Mouse (Mus musculus) liver, postnatal 0 days (tissue): ENCODE results near the gene Fam214b. TPM values are rescaled to one million over a fixed set of nuclear protein-coding genes. Genes with fewer than 3 reads are reported as not detected.
"Not testable (repeated sequence)": the region's sequence is repeated elsewhere in the genome, so short reads cannot be mapped to it uniquely, and the experiment has no call there.

Source experiments
- ATAC-seq: fragments of 200-750 bp; cut with Nextera tagmentation; 2 replicates; pipeline ENCODE4 v1.8.0; 2017; ENCODE audit warnings: mild to moderate bottlenecking, moderate library complexity
- DNase-seq: peaks from one replicate; pipeline ENCODE4 v3.0.0-alpha.2; 2016
- H3K27ac ChIP-seq: fragments of 300-500 bp; sonication (generic); 2 replicates; pipeline ENCODE4 v1.5.1; 2014; ENCODE audit warnings: antibody characterized with exemption, moderate library complexity, mild to moderate bottlenecking, low read depth
- H3K27me3 ChIP-seq: fragments of 300-500 bp; sonication (generic); 2 replicates; pipeline ENCODE4 v1.6.1; 2014; ENCODE audit warnings: low read length, control low read depth, mixed read lengths; ENCODE audit not compliant: insufficient read depth
- H3K36me3 ChIP-seq: fragments of 300-500 bp; sonication (generic); replicated peaks from 2 replicates; pipeline ENCODE4 v1.6.1; 2014; ENCODE audit warnings: mild to moderate bottlenecking, control low read depth, low read length, moderate library complexity, mixed read lengths; ENCODE audit not compliant: insufficient read depth
- H3K4me1 ChIP-seq: fragments of 300-500 bp; sonication (generic); 2 replicates; pipeline ENCODE4 v1.6.1; 2014; ENCODE audit warnings: antibody characterized with exemption, mild to moderate bottlenecking, control low read depth; ENCODE audit not compliant: insufficient read depth
- H3K4me2 ChIP-seq: fragments of 300-500 bp; sonication (generic); 2 replicates; pipeline ENCODE4 v1.6.1; 2014; ENCODE audit warnings: low read depth, mild to moderate bottlenecking, low read length, moderate library complexity, mixed read lengths
- H3K4me3 ChIP-seq: fragments of 300-500 bp; sonication (generic); 2 replicates; pipeline ENCODE4 v1.5.1; 2014; ENCODE audit warnings: low read depth, low read length
- H3K9ac ChIP-seq: fragments of 300-500 bp; sonication (generic); replicated peaks from 2 replicates; pipeline ENCODE4 v1.6.1; 2014; ENCODE audit warnings: mild to moderate bottlenecking, moderate library complexity
- H3K9me3 ChIP-seq: fragments of 300-500 bp; sonication (generic); 2 replicates; pipeline ENCODE4 v1.6.1; 2016; ENCODE audit warnings: mild to moderate bottlenecking, control low read depth, low read length, mixed read lengths
- CTCF ChIP-seq: sonication (generic); IDR thresholded peaks from 2 replicates; pipeline ENCODE4 v1.5.1; 2016; ENCODE audit warnings: antibody characterized with exemption, low read depth
- EP300 ChIP-seq: IDR thresholded peaks from 2 replicates; pipeline ENCODE4 v1.6.1; 2016; ENCODE audit warnings: antibody characterized with exemption, low read depth, mild to moderate bottlenecking
- WGBS: fragments of 180-500 bp; shearing (Covaris S2); extraction: QIAGEN DNeasy Blood & Tissue Kit; methylation state at CpG from one replicate; pipeline ENCODE4 v1.1.7; 2014; ENCODE audit not compliant: insufficient replicate concordance; 5-methylcytosine and 5-hydroxymethylcytosine counted together
- polyA plus RNA-seq: library from polyadenylated mRNA; unstranded; fragments of >200 nt; fragmentation: Nextera tagmentation; extraction: Ambion mirVana; gene quantifications from 2 replicates; pipeline ENCODE4 v1.2.1, GENCODE M21; 2015

Gene Fam214b
- polyA plus RNA-seq, 1 experiment from 2014 or later: 11.7 TPM

DNA sequence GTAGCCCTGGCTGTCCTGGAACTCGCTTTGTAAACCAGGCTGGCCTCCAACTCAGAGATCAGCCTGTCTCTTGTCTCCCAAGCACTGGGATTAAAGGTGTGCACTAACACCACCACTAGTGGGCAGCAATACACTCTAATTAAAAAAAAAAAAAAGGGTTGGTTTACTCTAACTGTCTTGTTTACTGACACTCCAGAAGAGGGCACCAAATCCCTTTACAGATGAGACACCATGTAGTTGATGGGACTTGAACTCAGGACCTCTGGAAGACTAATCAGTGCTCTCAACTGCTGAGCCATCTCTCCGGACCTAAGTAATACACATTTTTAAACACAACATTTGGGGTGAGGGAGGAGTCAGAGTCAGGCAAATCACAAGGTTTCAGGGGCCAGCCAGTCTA, 40.3 kb downstream of the Fam214b start:
- peaks cover 6% of the 10 kb centered on the region; the same call in 1 of the 2 replicates for H3K4me1 ChIP-seq
- no peak overlapping the region for H3K27ac ChIP-seq
- no peaks in the 10 kb centered on the region for H3K9me3 ChIP-seq
- H3K4me2 ChIP-seq: no peak overlapping the region
- WGBS: 59% methylated on average over 2 of the region's 2 CpGs
- no peak overlapping the region for H3K9ac ChIP-seq
- H3K27me3 ChIP-seq: no peaks in the 10 kb centered on the region
- DNase-seq (no peak), ATAC-seq (peak; percentile 52)
- no peak overlapping the region for H3K4me3 ChIP-seq
- no peaks in the 10 kb centered on the region; the same call in 1 of the 2 replicates for H3K36me3 ChIP-seq
- peak; percentile 82 for TF ChIP-seq CTCF
- no peak for TF ChIP-seq EP300

DNA sequence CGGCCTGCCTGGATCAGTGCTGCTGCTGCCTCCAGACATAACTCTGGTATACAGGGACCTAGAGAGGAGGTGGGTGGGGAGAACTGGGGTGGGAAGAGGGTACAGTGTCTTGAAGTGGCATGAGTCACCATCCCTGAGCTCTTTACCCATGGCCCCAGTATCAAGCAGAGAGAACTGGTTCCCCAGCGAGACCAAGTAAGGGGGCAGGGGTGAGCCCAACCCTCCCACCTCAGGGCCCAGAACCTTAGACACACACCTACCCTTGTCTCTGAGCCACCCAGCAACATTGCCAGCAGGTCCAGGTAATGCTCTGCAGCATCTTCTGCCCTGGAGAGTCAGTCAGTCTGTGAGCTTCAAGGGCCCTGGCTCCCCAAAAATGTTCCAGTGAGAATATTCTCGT, 41.1 kb downstream of the Fam214b start:
- DNase-seq (no peak), ATAC-seq (no peak)
- Histone ChIP-seq H3K27ac (no peak overlapping the region), H3K4me3 (no peak overlapping the region), H3K27me3 (no peaks in the 10 kb centered on the region), H3K4me2 (no peak overlapping the region), H3K9ac (no peak overlapping the region), H3K36me3 (no peaks in the 10 kb centered on the region; the same call in 1 of the 2 replicates), H3K4me1 (peaks cover 6% of the 10 kb centered on the region; the same call in 1 of the 2 replicates), H3K9me3 (no peaks in the 10 kb centered on the region)
- no peak for TF ChIP-seq EP300
- TF ChIP-seq CTCF: no peak
- 90% methylated on average over 3 of the region's 3 CpGs for WGBS

DNA sequence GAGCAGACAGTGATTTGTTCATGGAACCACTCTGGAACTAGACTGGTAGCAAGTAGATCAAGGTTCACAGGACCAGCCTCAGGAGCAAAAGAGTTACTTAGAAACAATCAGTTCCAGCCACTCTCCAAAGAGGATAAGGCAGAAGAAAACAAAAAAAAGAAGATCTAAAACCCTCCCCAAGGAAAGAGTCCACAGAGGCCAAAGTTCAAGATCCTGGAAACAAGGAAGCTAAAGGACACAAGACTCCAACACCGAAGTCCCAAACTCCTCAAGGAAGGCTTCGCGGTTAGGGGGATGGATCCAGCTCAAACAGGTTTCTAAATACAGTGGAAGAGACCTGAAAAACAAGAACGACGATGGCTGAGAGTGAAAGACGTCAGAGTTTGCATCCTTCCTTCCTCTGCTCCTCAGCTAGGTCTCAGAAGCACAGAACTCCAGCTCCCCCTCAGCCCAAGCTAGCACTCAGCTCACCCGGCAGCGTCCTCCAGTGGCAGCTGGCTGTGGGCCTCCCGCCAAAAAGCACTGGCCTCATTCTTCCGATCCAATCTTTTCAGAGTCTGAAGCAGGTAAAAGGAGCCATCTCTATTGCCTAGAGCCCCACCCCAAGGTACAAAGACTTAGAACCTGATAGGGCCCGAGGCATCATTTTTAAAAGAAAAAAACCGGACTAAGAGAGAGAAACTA, 43.1 kb downstream of the Fam214b start:
- no peaks in the 10 kb centered on the region for H3K27me3 ChIP-seq
- no peaks in the 10 kb centered on the region; the same call in 1 of the 2 replicates for H3K36me3 ChIP-seq
- DNase-seq (no peak), ATAC-seq (no peak)
- no peak overlapping the region for H3K27ac ChIP-seq
- H3K4me2 ChIP-seq: no peak overlapping the region
- no peaks in the 10 kb centered on the region for H3K9me3 ChIP-seq
- TF ChIP-seq EP300: no peak
- TF ChIP-seq CTCF: no peak
- H3K4me3 ChIP-seq: no peak overlapping the region
- 80% methylated on average over 12 of the region's 12 CpGs for WGBS
- H3K9ac ChIP-seq: no peak overlapping the region
- H3K4me1 ChIP-seq: peaks cover 12% of the 10 kb centered on the region

DNA sequence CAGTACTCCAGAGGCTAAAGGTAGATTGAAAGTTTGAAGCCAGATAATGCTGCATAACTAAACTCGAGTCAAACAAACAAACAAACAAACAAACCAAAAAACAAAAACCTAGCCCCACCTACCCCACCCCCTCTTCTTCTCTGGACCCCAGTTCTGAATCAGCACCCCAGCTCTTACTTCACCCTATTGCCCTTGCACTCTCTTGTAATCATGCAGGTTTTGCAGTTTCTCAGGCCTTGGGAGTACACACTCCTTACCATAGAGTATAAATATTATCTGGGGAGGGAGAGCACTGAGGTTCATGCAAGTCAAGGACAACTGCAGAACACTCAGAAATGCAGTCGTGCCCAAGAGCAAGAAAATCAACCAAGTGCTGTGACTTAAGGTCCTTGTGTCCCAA, 44.7 kb downstream of the Fam214b start:
- Histone ChIP-seq H3K36me3 (peaks cover 4% of the 10 kb centered on the region), H3K4me1 (peaks cover 19% of the 10 kb centered on the region), H3K4me3 (no peak overlapping the region), H3K9ac (no peak overlapping the region), H3K27ac (no peak overlapping the region), H3K4me2 (no peak overlapping the region), H3K9me3 (no peaks in the 10 kb centered on the region), H3K27me3 (no peaks in the 10 kb centered on the region)
- no peak for DNase-seq
- TF ChIP-seq CTCF (no peak), EP300 (no peak)
- no peak for ATAC-seq
- WGBS: 85% methylated on average over 2 of the region's 2 CpGs

DNA sequence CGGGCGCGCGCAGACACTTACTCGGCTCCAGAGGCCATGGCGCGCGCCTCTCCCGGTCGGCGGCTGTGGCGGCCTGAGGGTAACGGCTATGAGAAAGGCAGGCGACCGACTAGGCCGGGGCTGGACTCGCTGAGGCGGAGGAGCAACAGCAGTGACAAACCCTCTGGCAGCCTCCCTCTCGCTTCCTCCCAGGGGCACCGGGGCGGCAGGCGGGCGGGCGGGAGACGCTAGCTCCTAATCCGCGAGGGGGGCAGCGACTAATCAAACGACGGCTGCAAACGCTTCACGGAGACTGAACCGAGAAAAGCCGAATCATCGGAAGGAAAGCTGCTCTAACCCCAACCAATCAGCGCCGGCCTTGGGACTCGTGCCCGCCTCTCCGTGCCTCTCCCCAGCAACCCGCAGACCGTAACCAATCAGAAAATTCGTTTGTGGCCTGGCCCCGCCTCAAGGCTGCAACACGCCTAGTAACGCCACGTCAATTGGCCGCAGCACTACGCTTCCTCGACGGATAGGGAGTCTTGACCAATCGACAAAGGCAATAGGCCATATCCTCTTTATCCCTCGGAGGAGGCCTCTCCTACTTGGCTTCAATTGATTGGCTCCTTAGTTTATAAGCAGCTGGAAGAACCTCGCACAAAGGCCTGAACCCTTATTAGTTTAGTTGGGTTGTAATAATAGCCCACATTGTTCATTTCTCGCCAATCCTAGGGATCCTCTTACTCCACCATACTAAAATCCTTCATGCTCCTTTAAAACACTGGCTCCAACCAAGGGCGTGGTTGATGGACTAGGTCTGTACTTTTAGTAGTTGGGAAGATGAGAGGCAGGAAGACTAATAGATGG, 45.7 kb downstream of the Fam214b start, which contains the start of gene Vcp:
Gene Vcp, minus strand, starts transcription at position 367 of the 846 bp plus-strand sequence.
- WGBS: 2% methylated on average over 42 of the region's 56 CpGs
- DNase-seq (peak; percentile 99), ATAC-seq (peak; percentile 97)
- Histone ChIP-seq H3K4me2 (peak within 1 kb of the TSS; percentile 78), H3K27ac (peak within 1 kb of the TSS; percentile 99), H3K4me1 (peaks cover 19% of the 10 kb centered on the region), H3K9ac (peak within 1 kb of the TSS; percentile 98), H3K4me3 (peak within 1 kb of the TSS; percentile 95)
- H3K27me3 ChIP-seq, H3K9me3 ChIP-seq, H3K36me3 ChIP-seq: not testable (repeated sequence)

DNA sequence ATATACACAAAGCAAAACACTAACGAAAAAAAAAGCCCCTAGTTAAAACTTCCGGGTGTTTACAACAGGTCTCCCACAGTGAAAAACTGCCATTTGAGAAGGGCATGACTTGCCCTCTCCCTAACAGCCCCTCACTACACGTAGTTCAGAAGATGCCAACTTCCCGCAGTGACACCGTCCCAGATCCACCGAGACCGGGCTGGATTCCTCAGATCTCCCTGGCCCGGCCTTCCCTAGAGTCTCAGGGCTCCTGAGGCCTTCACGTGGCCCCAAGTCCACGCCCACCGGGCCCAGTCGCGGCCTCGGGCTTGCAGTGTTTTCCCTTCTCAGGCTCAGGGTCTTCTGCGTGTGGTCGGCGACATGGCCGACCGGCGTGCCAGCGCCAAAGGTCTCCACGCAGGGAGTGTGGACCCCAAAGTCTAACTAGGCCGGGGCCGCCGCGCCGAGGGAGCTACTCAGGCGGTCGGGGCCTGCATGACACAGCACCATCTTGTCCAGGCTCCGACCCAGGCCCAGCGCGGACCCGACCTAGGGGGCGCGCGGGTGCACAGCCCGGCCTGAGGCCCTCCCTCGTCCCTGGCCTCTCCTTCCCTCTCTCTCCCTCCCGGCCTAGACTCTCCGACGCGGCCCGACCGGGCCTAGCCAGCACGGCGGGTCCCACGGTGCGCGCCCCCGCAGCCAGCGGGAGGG, 46.4 kb downstream of the Fam214b start:
- Histone ChIP-seq H3K27ac (peak overlapping the region; percentile 99), H3K27me3 (no peaks in the 10 kb centered on the region), H3K9ac (peak overlapping the region; percentile 98), H3K4me2 (peak overlapping the region; percentile 78), H3K9me3 (no peaks in the 10 kb centered on the region), H3K4me3 (peak overlapping the region; percentile 95), H3K4me1 (peaks cover 19% of the 10 kb centered on the region), H3K36me3 (peaks cover 13% of the 10 kb centered on the region)
- peak; percentile 82 for DNase-seq
- under 1% methylated on average over 43 of the region's 51 CpGs for WGBS
- TF ChIP-seq EP300: no peak
- TF ChIP-seq CTCF: peak; percentile 50
- peak; percentile 70 for ATAC-seq
